Mouse (Mus musculus) CD4-positive helper T cell, adult 2 months (primary cell): Measurements from ENCODE around the gene Lrp5.

Experiments used
- DNase-seq: peaks from one replicate; pipeline ENCODE4 v3.0.0-alpha.2; 2012; ENCODE audit warnings: low read depth, missing footprints, low spot score

The Lrp5 gene

GRCm38 (mm10) chr19:3686215-3686894 lies at the start of gene Lrp5:
TSS of gene Lrp5 (minus strand) at chr19:3686564.
- peak; percentile 42 for DNase-seq

GRCm38 (mm10) chr19:3736001-3736400 lies 49.6 kb upstream of the Lrp5 start:
- DNase-seq: no peak

- peak; percentile 51 for DNase-seq
These were observed 44.6 kb upstream of the Lrp5 start for GRCm38 (mm10) chr19:3730781-3731646.

GRCm38 (mm10) chr19:3728901-3729300 lies 42.5 kb upstream of the Lrp5 start:
- no peak for DNase-seq

- DNase-seq: peak; percentile 79
These were observed 38.4 kb upstream of the Lrp5 start for GRCm38 (mm10) chr19:3724779-3725178.

- DNase-seq: peak; percentile 57
These were observed 37.5 kb upstream of the Lrp5 start for GRCm38 (mm10) chr19:3723904-3724303.

GRCm38 (mm10) chr19:3723170-3723569 lies 36.8 kb upstream of the Lrp5 start:
- DNase-seq: no peak

GRCm38 (mm10) chr19:3719362-3719891 lies 33.1 kb upstream of the Lrp5 start:
- peak; percentile 56 for DNase-seq

GRCm38 (mm10) chr19:3718481-3719361 lies 32.4 kb upstream of the Lrp5 start:
- DNase-seq: peak; percentile 82

- no peak for DNase-seq
These were observed 28.0 kb upstream of the Lrp5 start for GRCm38 (mm10) chr19:3714381-3714780.

- DNase-seq: no peak
These were observed 24.1 kb upstream of the Lrp5 start for GRCm38 (mm10) chr19:3710436-3710835.

- DNase-seq: no peak
These were observed 22.8 kb upstream of the Lrp5 start for GRCm38 (mm10) chr19:3709013-3709787.

- peak; percentile 98 for DNase-seq
These were observed 22.0 kb upstream of the Lrp5 start, which contains the start of gene 1810055G02Rik for GRCm38 (mm10) chr19:3708078-3709012. TSS of gene 1810055G02Rik (plus strand) at chr19:3708293.

GRCm38 (mm10) chr19:3707553-3707952 lies 21.2 kb upstream of the Lrp5 start:
- DNase-seq: no peak

GRCm38 (mm10) chr19:3706258-3706657 lies 19.9 kb upstream of the Lrp5 start:
- DNase-seq: peak; percentile 56

GRCm38 (mm10) chr19:3702460-3702859 lies 16.1 kb upstream of the Lrp5 start:
- DNase-seq: no peak

- DNase-seq: peak; percentile 70
These were observed 13.4 kb upstream of the Lrp5 start for GRCm38 (mm10) chr19:3699508-3700438.

- DNase-seq: no peak
These were observed 11.7 kb upstream of the Lrp5 start for GRCm38 (mm10) chr19:3698035-3698434.
